Mouse (Mus musculus): ENCODE data around the gene Trpt1. TPM values are rescaled to one million over a fixed set of nuclear protein-coding genes. Genes with fewer than 3 reads are reported as not detected.
A peak's percentile ranks its signal among the peaks of the same experiment; 100 is the strongest.

Trpt1 gene
- polyA plus RNA-seq, 1 experiment from 2014 or later, result 13.6 TPM

- Histone ChIP-seq H3K36me3 (peaks cover 34% of the 10 kb centered on the region), H3K27me3 (no peaks in the 10 kb centered on the region), H3K27ac (no peak overlapping the region; the same call in 1 of the 2 replicates), H3K4me3 (peak overlapping the region; percentile 70), H3K9ac (peak overlapping the region; percentile 68; the same call in 1 of the 2 replicates), H3K4me2 (replicated peaks) (peak overlapping the region; percentile 93), H3K9me3 (no peaks in the 10 kb centered on the region), H3K4me1 (peaks cover 52% of the 10 kb centered on the region)
- WGBS, result 79% methylated on average over 13 of the region's 13 CpGs
- no peak for ATAC-seq (ENCODE audit: low FRiP score, low read depth)
Observed at GRCm38 (mm10) chr19:6977759-6978638, 17.9 kb upstream of the Trpt1 start.

- no peak for ATAC-seq (ENCODE audit: low FRiP score, low read depth)
- Histone ChIP-seq H3K9me3 (no peaks in the 10 kb centered on the region), H3K36me3 (peaks cover 39% of the 10 kb centered on the region), H3K4me3 (peak overlapping the region; percentile 70), H3K27me3 (no peaks in the 10 kb centered on the region), H3K9ac (peak overlapping the region; percentile 68; the same call in 1 of the 2 replicates), H3K4me1 (peaks cover 52% of the 10 kb centered on the region), H3K4me2 (replicated peaks) (peak overlapping the region; percentile 93), H3K27ac (no peak overlapping the region; the same call in 1 of the 2 replicates)
- WGBS, result 50% methylated on average over 3 of the region's 3 CpGs
Observed at GRCm38 (mm10) chr19:6978639-6978974, 17.3 kb upstream of the Trpt1 start.

DNA sequence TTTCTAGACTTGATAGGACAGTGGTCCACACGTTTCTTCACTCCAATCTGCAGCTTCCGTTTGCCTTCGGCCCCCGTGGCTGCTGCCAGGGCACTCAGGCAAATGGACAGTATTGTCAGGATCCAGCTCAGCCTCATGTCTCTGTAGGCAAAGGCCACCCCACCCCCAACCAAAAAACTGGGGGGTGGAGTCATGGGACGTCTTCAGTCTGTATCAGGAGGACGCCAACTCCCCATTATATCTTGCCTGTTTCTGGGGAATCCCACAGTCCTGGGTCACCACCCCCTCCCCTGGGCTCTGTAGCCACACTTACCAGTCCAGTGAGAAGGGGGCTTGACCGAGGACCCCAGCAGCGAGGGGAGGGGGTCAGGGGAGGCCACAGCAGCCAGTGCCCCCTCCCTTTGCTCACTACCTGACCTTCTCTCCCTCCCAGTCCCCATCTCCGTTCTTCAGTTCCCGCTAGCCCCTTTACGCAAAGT, 16.9 kb upstream of the Trpt1 start:
- no peaks in the 10 kb centered on the region for H3K9me3 ChIP-seq
- peaks cover 47% of the 10 kb centered on the region for H3K4me1 ChIP-seq
- peaks cover 43% of the 10 kb centered on the region for H3K36me3 ChIP-seq
- no peaks in the 10 kb centered on the region for H3K27me3 ChIP-seq
- H3K4me2 ChIP-seq (replicated peaks), result peak overlapping the region; percentile 93
- ATAC-seq (ENCODE audit: low FRiP score, low read depth), result no peak
- peak overlapping the region; percentile 70 for H3K4me3 ChIP-seq
- H3K27ac ChIP-seq, result peak overlapping the region; percentile 28; the same call in 1 of the 2 replicates
- WGBS, result 16% methylated on average over 11 of the region's 11 CpGs
- H3K9ac ChIP-seq, result peak overlapping the region; percentile 68

- no peaks in the 10 kb centered on the region for H3K27me3 ChIP-seq
- H3K4me2 ChIP-seq (replicated peaks), result peak overlapping the region; percentile 93
- peak overlapping the region; percentile 82 for H3K9ac ChIP-seq
- 1% methylated on average over 59 of the region's 59 CpGs for WGBS
- H3K9me3 ChIP-seq, result no peaks in the 10 kb centered on the region
- peaks cover 47% of the 10 kb centered on the region for H3K36me3 ChIP-seq
- H3K27ac ChIP-seq, result peak overlapping the region; percentile 87
- peak overlapping the region; percentile 70 for H3K4me3 ChIP-seq
- ATAC-seq (ENCODE audit: low FRiP score, low read depth), result peak; percentile 90
- peaks cover 47% of the 10 kb centered on the region for H3K4me1 ChIP-seq
Observed at GRCm38 (mm10) chr19:6979486-6980380, 16.2 kb upstream of the Trpt1 start.

DNA sequence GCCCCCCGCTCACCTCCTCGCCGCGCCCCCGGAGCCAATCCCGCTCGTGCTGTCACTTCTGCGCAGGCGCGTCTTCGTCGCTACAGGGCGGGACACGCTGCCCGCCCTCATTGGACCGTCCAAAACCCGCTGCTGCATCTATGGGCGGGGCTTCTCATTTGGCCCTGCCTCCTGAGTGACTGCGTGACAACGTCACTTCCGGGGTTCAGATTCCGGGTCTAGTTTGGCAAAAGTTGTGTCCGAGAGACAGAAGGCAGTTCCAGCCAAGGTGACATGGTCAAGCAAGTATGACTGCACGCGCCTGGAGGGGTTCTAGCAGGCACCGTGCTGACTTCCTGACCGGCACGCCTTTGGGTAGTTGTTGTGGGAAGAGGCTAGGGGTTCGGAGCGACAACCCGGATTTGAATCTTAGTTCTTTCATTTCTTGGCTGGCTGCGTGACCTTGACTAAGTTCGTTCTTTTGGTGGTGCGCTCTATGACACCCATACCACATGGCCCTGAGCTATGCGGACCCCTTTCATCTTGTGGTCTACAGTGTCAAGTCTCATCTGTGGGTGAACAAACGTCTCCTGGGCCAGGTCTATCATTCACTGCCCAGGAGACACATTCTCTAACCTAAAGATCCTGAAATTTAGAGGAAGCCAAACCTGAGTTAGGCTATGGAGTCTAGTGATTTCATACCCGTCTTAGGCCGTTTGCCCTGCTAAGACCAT, 15.4 kb upstream of the Trpt1 start, which contains the start of gene Fkbp2:
Fkbp2 (minus strand) TSS at position 121 of the 713 bp plus-strand sequence.
- Histone ChIP-seq H3K4me3 (peak within 1 kb of the TSS; percentile 70), H3K9me3 (no peaks in the 10 kb centered on the region), H3K4me1 (peaks cover 47% of the 10 kb centered on the region), H3K27me3 (no peaks in the 10 kb centered on the region), H3K36me3 (peaks cover 55% of the 10 kb centered on the region), H3K4me2 (replicated peaks) (peak within 1 kb of the TSS; percentile 93), H3K27ac (peak within 1 kb of the TSS; percentile 87), H3K9ac (peak within 1 kb of the TSS; percentile 82)
- WGBS, result 1% methylated on average over 38 of the region's 38 CpGs
- ATAC-seq (ENCODE audit: low FRiP score, low read depth), result peak; percentile 88

GRCm38 (mm10) chr19:6981465-6981864, 14.5 kb upstream of the Trpt1 start:
- 90% methylated on average over 4 of the region's 4 CpGs for WGBS
- peak overlapping the region; percentile 70 for H3K4me3 ChIP-seq

GRCm38 (mm10) chr19:6983621-6984020, 12.3 kb upstream of the Trpt1 start:
- Histone ChIP-seq H3K27me3 (no peaks in the 10 kb centered on the region), H3K4me1 (peaks cover 36% of the 10 kb centered on the region), H3K27ac (no peak overlapping the region), H3K4me3 (no peak overlapping the region), H3K36me3 (peaks cover 41% of the 10 kb centered on the region), H3K9me3 (no peaks in the 10 kb centered on the region), H3K4me2 (replicated peaks) (no peak overlapping the region), H3K9ac (no peak overlapping the region)
- WGBS, result 95% methylated on average over 5 of the region's 5 CpGs
- no peak for ATAC-seq (ENCODE audit: low FRiP score, low read depth)

More at GRCm38 (mm10) chr19:6981465-6981864, 14.5 kb upstream of the Trpt1 start:
- no peak for ATAC-seq (ENCODE audit: low FRiP score, low read depth)
- Histone ChIP-seq H3K27ac (no peak overlapping the region), H3K9ac (0 out of 2 replicates have a peak overlapping the region, but pooled peaks have one; percentile 35), H3K9me3 (no peaks in the 10 kb centered on the region), H3K27me3 (no peaks in the 10 kb centered on the region), H3K4me1 (peaks cover 46% of the 10 kb centered on the region), H3K4me2 (replicated peaks) (peak overlapping the region; percentile 93), H3K36me3 (peaks cover 56% of the 10 kb centered on the region)

DNA sequence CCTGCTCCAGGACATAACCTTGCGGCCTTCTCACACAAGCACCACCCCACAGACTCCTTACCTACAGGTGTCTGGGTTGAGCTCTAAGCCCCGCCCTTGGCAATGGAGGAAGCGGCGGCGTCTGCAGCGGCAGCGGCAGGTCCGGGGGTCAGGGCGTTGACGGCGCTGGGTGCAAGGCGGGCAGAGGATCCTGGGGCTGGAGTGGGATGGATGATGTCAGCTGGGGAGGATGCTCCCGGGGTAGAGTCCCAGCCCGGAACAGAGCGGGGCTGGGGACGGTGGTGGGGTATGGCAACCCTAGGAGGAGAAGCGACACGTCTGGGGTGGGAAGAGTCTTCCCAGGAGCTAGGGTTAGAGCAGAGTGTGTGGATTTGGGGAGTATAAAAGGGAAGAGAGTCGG, 10.6 kb upstream of the Trpt1 start:
- 80% methylated on average over 19 of the region's 19 CpGs for WGBS
- ATAC-seq (ENCODE audit: low FRiP score, low read depth), result no peak
- Histone ChIP-seq H3K9me3 (no peaks in the 10 kb centered on the region), H3K9ac (0 out of 2 replicates have a peak overlapping the region, but pooled peaks have one; percentile 94), H3K4me1 (peaks cover 27% of the 10 kb centered on the region), H3K4me3 (no peak overlapping the region), H3K4me2 (replicated peaks) (no peak overlapping the region), H3K27me3 (no peaks in the 10 kb centered on the region), H3K36me3 (peaks cover 42% of the 10 kb centered on the region), H3K27ac (no peak overlapping the region)

GRCm38 (mm10) chr19:6985951-6986708, 9.8 kb upstream of the Trpt1 start:
- no peaks in the 10 kb centered on the region for H3K27me3 ChIP-seq
- WGBS, result 82% methylated on average over 10 of the region's 10 CpGs
- H3K4me2 ChIP-seq (replicated peaks), result peak overlapping the region; percentile 90
- H3K36me3 ChIP-seq, result peaks cover 42% of the 10 kb centered on the region
- no peaks in the 10 kb centered on the region for H3K9me3 ChIP-seq
- peaks cover 23% of the 10 kb centered on the region for H3K4me1 ChIP-seq
- H3K9ac ChIP-seq, result peak overlapping the region; percentile 94
- peak overlapping the region; percentile 87 for H3K4me3 ChIP-seq
- H3K27ac ChIP-seq, result 0 out of 2 replicates have a peak overlapping the region, but pooled peaks have one; percentile 83
- no peak for ATAC-seq (ENCODE audit: low FRiP score, low read depth)

GRCm38 (mm10) chr19:6987061-6987903, 8.6 kb upstream of the Trpt1 start, which contains the start of gene Vegfb:
Gene Vegfb (minus strand): TSS chr19:6987651.
- 2% methylated on average over 70 of the region's 85 CpGs for WGBS
- no peaks in the 10 kb centered on the region for H3K27me3 ChIP-seq
- peak within 1 kb of the TSS; percentile 94 for H3K9ac ChIP-seq
- H3K36me3 ChIP-seq, result peaks cover 34% of the 10 kb centered on the region
- H3K27ac ChIP-seq, result peak within 1 kb of the TSS; percentile 83
- H3K9me3 ChIP-seq, result no peaks in the 10 kb centered on the region
- peaks cover 26% of the 10 kb centered on the region for H3K4me1 ChIP-seq
- H3K4me2 ChIP-seq (replicated peaks), result peak within 1 kb of the TSS; percentile 90
- H3K4me3 ChIP-seq, result peak within 1 kb of the TSS; percentile 87
- peak; percentile 66 for ATAC-seq (ENCODE audit: low FRiP score, low read depth)
